Mouse (Mus musculus) stomach, embryonic 16.5 days (tissue): Measurements from ENCODE around the gene Glp2r. TPM values are rescaled to one million over a fixed set of nuclear protein-coding genes. Genes with fewer than 3 reads are reported as not detected.

Source experiments
- ATAC-seq: fragments of 200-750 bp; cut with Nextera tagmentation; 2 replicates; pipeline ENCODE4 v1.8.0; 2017; ENCODE audit warnings: moderate number of reproducible peaks, moderate TSS enrichment; ENCODE audit not compliant: insufficient read depth, low FRiP score
- H3K27ac ChIP-seq: fragments of 300-500 bp; sonication (generic); 2 replicates; pipeline ENCODE4 v1.5.1; 2014; ENCODE audit warnings: low read length
- H3K27me3 ChIP-seq: fragments of 300-500 bp; sonication (generic); 2 replicates; pipeline ENCODE4 v1.6.1; 2014; ENCODE audit warnings: low read length, control low read depth, mixed read lengths; ENCODE audit not compliant: control insufficient read depth, insufficient read depth
- H3K36me3 ChIP-seq: fragments of 300-500 bp; sonication (generic); 2 replicates; pipeline ENCODE4 v1.6.1; 2014; ENCODE audit warnings: low read length; ENCODE audit not compliant: control insufficient read depth, insufficient read depth
- H3K4me1 ChIP-seq: fragments of 300-500 bp; sonication (generic); 2 replicates; pipeline ENCODE4 v1.6.1; 2014; ENCODE audit warnings: low read length, control low read depth, mixed read lengths; ENCODE audit not compliant: control insufficient read depth, insufficient read depth
- H3K4me2 ChIP-seq: fragments of 300-500 bp; sonication (generic); 2 replicates; pipeline ENCODE4 v1.6.1; 2014; ENCODE audit warnings: low read depth, low read length, mixed read lengths
- H3K4me3 ChIP-seq: fragments of 300-500 bp; sonication (generic); replicated peaks from 2 replicates; pipeline ENCODE4 v1.5.1; 2014; ENCODE audit warnings: mild to moderate bottlenecking, low read length
- H3K9ac ChIP-seq: fragments of 300-500 bp; sonication (generic); 2 replicates; pipeline ENCODE4 v1.6.1; 2014; ENCODE audit warnings: low read length
- H3K9me3 ChIP-seq: fragments of 300-500 bp; sonication (generic); replicated peaks from 2 replicates; pipeline ENCODE4 v1.6.1; 2016; ENCODE audit warnings: low read length, control low read depth; ENCODE audit not compliant: control insufficient read depth
- WGBS: fragments of 180-500 bp; shearing (Covaris S2); extraction: QIAGEN DNeasy Blood & Tissue Kit; methylation state at CpG from one replicate; pipeline ENCODE4 v1.1.7; 2014; 5-methylcytosine and 5-hydroxymethylcytosine counted together
- polyA plus RNA-seq: library from polyadenylated mRNA; unstranded; fragments of >200 nt; fragmentation: Nextera tagmentation; extraction: Ambion mirVana; gene quantifications from 2 replicates; pipeline ENCODE4 v1.2.1, GENCODE M21; 2015

The Glp2r gene
- polyA plus RNA-seq, 1 experiment from 2014 or later = 0.93 TPM

DNA sequence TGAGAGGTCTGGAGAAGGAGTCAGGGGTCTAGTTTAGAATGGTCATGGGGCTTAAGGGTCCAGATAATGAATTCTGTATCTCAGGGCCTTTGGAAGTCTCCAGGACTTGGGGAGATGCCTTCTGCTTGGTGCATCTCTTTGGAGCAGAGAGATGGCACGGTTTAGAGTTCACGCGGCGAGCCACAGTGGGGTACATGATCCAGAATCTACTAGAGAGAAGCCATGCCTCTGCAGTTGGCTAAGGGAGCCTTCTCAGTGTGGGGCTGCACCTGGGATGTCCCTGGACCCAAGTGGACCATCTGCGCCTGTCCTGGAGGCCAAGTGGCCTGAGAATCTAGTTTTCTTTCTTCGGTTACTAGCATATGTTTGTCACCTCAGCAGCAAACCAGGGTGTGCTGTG is 100.9 kb downstream of the Glp2r start:
- Histone ChIP-seq H3K9me3 (no peaks in the 10 kb centered on the region), H3K4me3 (no peak overlapping the region), H3K36me3 (no peaks in the 10 kb centered on the region), H3K4me1 (no peaks in the 10 kb centered on the region), H3K27ac (no peak overlapping the region), H3K4me2 (no peak overlapping the region), H3K9ac (no peak overlapping the region), H3K27me3 (no peaks in the 10 kb centered on the region)
- no peak for ATAC-seq
- 91% methylated on average over 6 of the region's 6 CpGs for WGBS

GRCm38 (mm10) chr11:67668460-67669007 is 102.4 kb downstream of the Glp2r start:
- no peak overlapping the region for H3K4me2 ChIP-seq
- H3K36me3 ChIP-seq = no peaks in the 10 kb centered on the region
- no peak for ATAC-seq
- no peak overlapping the region for H3K9ac ChIP-seq
- H3K27ac ChIP-seq = no peak overlapping the region
- H3K4me1 ChIP-seq = no peaks in the 10 kb centered on the region
- H3K4me3 ChIP-seq = no peak overlapping the region
- 85% methylated on average over 3 of the region's 3 CpGs for WGBS
- H3K27me3 ChIP-seq = no peaks in the 10 kb centered on the region
- no peaks in the 10 kb centered on the region for H3K9me3 ChIP-seq

DNA sequence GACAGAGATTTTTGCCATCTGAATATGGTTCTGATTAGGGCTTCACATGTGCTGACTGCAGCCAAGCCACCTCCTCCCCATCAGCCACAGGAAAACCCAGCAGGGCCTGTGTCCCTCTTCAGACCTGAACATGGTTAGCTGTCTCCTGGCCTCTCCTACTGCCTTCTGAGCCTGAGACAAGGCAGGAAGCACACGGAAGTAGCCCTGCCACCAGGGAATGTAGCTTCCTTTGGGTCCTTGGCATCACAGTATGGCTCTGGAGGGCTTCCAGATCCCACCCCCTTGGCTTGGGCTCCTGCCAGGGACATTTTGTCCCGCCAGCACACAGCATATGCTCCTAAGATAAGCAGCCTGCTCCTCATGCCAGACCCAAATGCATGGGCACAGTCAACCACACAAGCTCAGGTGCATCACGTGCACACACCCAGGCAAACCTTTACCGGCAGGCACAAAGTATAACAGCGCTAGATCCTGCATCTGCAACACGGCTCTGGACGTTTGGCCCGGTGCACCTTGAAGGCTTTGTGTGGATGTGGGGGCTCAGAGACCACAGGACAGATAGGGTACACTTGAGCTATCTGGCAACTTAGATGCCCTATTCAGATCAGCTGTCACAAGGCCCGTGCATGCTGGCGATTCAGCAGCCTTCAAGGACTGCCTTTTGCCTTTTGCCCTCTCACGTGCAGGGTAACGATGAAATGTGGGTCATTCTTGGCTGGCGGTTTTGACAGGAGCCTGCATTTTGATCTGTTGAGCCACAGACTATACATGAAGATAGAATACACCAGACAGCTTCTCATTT is 103.2 kb downstream of the Glp2r start:
- 79% methylated on average over 13 of the region's 13 CpGs for WGBS
- H3K4me1 ChIP-seq = no peaks in the 10 kb centered on the region
- no peak for ATAC-seq
- no peak overlapping the region for H3K4me3 ChIP-seq
- no peak overlapping the region for H3K9ac ChIP-seq
- H3K9me3 ChIP-seq = no peaks in the 10 kb centered on the region
- H3K36me3 ChIP-seq = no peaks in the 10 kb centered on the region
- H3K27me3 ChIP-seq = no peaks in the 10 kb centered on the region
- no peak overlapping the region for H3K4me2 ChIP-seq
- H3K27ac ChIP-seq = no peak overlapping the region

- Histone ChIP-seq H3K36me3 (no peaks in the 10 kb centered on the region), H3K4me2 (no peak overlapping the region), H3K27ac (no peak overlapping the region), H3K27me3 (no peaks in the 10 kb centered on the region), H3K9me3 (no peaks in the 10 kb centered on the region), H3K4me3 (no peak overlapping the region), H3K4me1 (no peaks in the 10 kb centered on the region), H3K9ac (no peak overlapping the region)
- no peak for ATAC-seq
- WGBS = 85% methylated on average over 5 of the region's 5 CpGs
Measured at GRCm38 (mm10) chr11:67666129-67666528, 104.8 kb downstream of the Glp2r start.

- no peak overlapping the region for H3K9ac ChIP-seq
- ATAC-seq = no peak
- no peak overlapping the region for H3K4me3 ChIP-seq
- H3K4me2 ChIP-seq = no peak overlapping the region
- no peaks in the 10 kb centered on the region for H3K4me1 ChIP-seq
- H3K27ac ChIP-seq = no peak overlapping the region
- no peaks in the 10 kb centered on the region for H3K27me3 ChIP-seq
- no peaks in the 10 kb centered on the region for H3K36me3 ChIP-seq
- no peaks in the 10 kb centered on the region for H3K9me3 ChIP-seq
- 81% methylated on average over 6 of the region's 6 CpGs for WGBS
Measured at GRCm38 (mm10) chr11:67664918-67665317, 106.0 kb downstream of the Glp2r start.

DNA sequence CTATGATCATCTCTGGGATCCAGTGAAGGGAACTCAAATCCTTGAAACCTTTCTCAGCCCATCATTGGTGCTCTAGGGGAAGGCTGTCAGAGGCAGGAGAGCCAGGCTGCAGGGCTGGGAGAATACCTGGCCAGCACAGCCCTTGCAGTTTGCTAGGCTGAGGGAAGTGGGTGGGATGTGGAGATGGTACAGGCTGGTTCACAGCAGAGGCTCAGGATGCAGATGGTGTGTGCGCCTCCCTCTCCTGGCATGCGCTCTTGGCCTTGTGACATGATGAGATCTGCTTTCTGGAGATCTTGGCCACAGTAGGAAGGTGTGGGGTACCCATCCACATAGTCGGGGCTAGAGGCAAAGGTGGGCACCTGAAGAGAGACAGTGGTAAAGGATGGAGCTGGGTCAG is 106.7 kb downstream of the Glp2r start:
- no peak overlapping the region for H3K4me3 ChIP-seq
- no peak for ATAC-seq
- H3K27ac ChIP-seq = no peak overlapping the region
- no peaks in the 10 kb centered on the region for H3K4me1 ChIP-seq
- H3K4me2 ChIP-seq = no peak overlapping the region
- WGBS = 92% methylated on average over 3 of the region's 3 CpGs
- H3K9me3 ChIP-seq = no peaks in the 10 kb centered on the region
- H3K27me3 ChIP-seq = no peaks in the 10 kb centered on the region
- no peaks in the 10 kb centered on the region for H3K36me3 ChIP-seq
- no peak overlapping the region for H3K9ac ChIP-seq

DNA sequence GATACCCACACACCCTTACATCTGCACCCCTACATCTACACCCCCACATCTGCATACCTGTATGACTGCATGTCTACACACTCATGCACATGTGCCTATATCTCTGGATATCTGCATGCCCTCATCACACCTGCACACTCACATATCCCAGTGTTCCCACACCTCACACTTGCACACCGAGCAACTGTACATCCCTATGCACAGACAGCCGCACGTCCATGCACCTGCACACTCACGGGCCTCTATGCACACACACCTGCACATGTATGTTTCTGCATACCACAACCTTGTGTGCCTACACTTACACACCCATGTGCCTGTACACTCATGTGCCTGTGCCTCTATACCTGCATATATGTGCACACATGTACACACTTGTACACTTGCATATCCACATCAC is 107.5 kb downstream of the Glp2r start:
- H3K27me3 ChIP-seq = no peaks in the 10 kb centered on the region
- no peaks in the 10 kb centered on the region for H3K9me3 ChIP-seq
- H3K9ac ChIP-seq = no peak overlapping the region
- H3K4me2 ChIP-seq = no peak overlapping the region
- no peak overlapping the region for H3K27ac ChIP-seq
- 95% methylated on average over 4 of the region's 4 CpGs for WGBS
- no peak for ATAC-seq
- no peaks in the 10 kb centered on the region for H3K36me3 ChIP-seq
- H3K4me3 ChIP-seq = no peak overlapping the region
- H3K4me1 ChIP-seq = no peaks in the 10 kb centered on the region

DNA sequence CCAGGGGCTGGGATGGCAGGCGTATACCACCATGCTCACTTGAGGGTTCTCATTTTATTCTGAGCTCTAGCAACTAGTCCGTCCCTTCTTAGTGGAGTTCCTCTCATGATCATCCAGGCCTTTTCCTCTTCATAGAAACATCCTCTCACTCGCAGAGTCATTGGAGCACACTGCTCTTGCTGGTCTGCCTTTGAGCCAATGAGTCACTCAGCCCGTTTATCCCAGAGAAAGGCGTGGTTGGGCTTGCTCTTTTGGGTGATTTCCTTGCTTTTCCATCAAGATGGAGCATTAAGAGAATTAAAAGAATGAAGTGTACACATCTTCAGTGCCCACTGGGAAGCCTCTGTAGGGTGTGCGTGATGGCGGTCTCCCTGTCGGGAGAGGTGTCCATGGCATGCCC is 109.5 kb downstream of the Glp2r start:
- no peaks in the 10 kb centered on the region for H3K27me3 ChIP-seq
- ATAC-seq = no peak
- no peak overlapping the region for H3K27ac ChIP-seq
- H3K36me3 ChIP-seq = no peaks in the 10 kb centered on the region
- 86% methylated on average over 8 of the region's 8 CpGs for WGBS
- no peak overlapping the region for H3K4me2 ChIP-seq
- no peak overlapping the region for H3K4me3 ChIP-seq
- H3K9me3 ChIP-seq = no peaks in the 10 kb centered on the region
- no peak overlapping the region for H3K9ac ChIP-seq
- H3K4me1 ChIP-seq = no peaks in the 10 kb centered on the region

- H3K27ac ChIP-seq = no peak overlapping the region
- no peak overlapping the region for H3K9ac ChIP-seq
- no peak overlapping the region for H3K4me3 ChIP-seq
- no peak overlapping the region for H3K4me2 ChIP-seq
- H3K36me3 ChIP-seq = no peaks in the 10 kb centered on the region
- WGBS = 41% methylated on average over 11 of the region's 11 CpGs
- 0 out of 2 replicates have a peak, but pooled peaks have one; percentile 19 for ATAC-seq
- H3K9me3 ChIP-seq = no peaks in the 10 kb centered on the region
- H3K27me3 ChIP-seq = no peaks in the 10 kb centered on the region
- no peaks in the 10 kb centered on the region for H3K4me1 ChIP-seq
Measured at GRCm38 (mm10) chr11:67657685-67658382, 113.1 kb downstream of the Glp2r start.
